Mouse (Mus musculus) CD4-positive, CD25-positive, alpha-beta regulatory T cell, adult 2 months (primary cell): Measurements from ENCODE around the gene Phlpp2.

Experiments used
- DNase-seq: peaks from one replicate; pipeline ENCODE4 v3.0.0-alpha.2; 2012; ENCODE audit warnings: low read depth, low spot score

Phlpp2 gene

DNA sequence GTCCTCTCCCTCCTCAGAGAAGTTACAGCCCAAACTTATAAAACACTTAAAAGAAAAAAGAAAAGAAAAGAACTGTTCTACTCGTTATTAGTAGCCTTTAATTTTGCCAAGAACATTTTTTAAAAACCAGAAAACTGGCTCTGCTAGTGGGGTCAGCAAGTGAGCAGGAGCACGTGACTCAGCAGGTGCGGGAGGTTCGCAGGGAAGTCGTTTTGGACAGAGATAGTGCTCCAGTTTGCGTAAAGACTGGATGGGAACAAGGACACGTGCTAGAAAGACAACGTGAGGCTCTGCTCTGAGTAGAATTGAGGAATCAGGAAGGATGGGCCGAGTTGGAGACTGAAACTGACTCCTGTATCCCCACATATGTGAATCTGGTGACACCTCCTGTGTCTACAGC, 94.6 kb downstream of the Phlpp2 start:
- DNase-seq = no peak

DNA sequence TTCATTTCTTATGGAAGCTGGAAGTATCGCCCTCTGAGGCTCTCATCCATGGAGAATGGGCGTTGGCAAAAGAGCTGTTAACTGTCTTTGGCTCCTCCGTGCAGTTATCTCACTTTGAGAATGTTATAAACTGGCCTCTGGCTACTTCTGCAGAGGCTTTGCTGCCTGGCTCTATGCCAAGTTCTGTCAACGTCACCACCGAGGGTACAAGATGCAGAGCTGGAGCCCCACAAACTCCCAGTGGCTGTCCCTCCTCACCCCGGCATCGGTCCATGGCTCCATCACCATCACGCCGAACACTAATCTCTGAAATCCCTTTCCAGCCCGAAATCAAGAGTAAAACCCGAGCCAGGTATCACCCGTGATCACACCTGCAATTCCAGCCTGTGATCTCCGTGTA, 95.1 kb downstream of the Phlpp2 start:
- DNase-seq = no peak

DNA sequence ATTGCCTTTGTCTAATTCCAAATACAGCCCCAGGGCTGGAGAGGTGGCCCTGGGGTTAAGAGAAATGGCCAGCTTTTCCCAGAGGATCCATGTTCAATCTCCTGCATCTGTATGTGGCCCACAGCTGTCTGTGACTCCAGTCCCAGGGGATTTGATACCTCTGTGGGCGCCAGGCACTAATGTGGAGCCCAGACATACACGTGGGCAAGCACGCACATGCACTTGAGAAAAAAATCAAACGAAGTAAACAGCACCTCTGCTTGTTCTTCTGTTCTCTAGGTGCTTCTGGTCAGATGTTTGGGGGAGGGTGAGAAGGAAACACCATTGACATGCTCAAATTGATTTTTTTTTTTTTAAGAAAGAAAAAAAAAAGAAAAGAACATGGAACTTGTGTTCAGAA, 95.8 kb downstream of the Phlpp2 start:
- DNase-seq = no peak

DNA sequence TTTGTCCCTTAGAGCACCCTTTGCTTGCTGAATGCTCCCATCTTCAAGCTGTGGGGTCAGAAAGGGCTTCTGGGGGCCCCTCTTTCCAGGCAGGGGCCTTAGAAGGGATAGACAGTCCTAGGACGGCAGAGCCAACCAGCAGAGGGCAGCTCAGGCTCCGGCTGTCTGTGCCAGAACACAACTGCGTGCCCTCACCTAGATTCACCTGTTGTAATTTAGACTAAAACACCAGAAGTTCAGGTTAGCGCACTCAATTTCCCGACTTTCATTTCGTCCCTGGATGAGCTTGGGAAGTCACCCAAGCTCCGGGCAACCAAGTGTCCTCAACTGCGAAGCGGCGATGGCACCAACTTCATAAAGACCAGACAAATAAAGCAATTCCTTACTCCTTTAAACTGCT, 100.5 kb downstream of the Phlpp2 start:
- no peak for DNase-seq

DNA sequence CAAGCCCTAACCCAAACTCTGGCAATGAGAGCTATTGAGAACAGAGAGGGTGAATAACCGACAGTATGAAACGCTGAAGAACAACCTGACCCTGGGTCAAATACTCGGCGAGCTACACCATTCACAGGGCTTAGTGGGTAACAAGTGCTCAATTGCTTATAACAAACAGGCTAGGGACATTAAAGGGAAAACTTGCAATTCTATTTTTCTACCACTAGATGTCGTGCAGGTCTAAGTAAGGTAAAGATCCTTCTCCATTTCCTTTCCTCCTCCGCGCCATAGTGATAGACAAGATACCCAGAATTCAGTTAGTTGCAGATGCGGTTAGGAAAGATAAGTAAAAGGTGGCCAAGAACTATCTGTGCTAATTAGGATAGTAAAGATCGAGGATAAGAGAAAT, 102.0 kb downstream of the Phlpp2 start:
- peak; percentile 49 for DNase-seq

DNA sequence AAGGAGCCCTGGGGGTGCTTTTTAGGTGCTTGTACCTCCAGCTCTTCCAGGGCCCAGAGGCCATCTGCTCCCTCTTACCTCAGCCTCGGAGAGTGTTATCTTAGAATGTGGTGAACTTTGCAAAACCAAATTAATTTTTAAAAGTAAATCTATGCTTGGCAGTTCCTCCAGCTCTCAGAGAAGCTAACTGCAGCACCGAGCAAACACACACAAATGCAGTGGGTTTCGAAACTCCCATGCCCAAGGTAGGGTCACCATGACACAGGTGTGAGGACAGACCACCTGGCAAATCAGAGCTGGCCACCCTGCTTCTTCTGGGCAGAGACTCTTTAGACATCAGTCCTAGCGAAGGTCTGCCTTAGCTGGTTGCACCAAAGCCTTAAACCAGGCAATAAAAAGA, 104.6 kb downstream of the Phlpp2 start:
- no peak for DNase-seq

DNA sequence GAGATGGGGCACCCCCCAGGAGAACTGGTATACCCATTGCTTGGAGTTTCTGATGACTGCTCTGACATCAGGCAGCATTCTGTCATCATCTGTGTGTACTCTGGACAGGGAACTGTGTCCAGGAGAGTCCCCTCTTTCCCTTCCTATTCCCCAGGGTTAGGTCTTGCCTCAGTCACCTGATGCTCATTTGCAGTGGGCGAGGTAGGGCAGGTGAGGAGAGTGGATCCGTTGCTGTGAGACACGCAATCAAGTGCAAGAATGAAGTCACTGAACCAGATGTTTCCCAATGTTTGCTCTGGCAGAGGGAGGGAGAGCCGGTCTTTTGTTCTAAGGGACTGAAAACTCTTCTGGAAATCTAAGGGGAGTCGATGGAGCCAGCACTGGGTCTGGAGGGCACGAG, 111.0 kb downstream of the Phlpp2 start:
- no peak for DNase-seq

DNA sequence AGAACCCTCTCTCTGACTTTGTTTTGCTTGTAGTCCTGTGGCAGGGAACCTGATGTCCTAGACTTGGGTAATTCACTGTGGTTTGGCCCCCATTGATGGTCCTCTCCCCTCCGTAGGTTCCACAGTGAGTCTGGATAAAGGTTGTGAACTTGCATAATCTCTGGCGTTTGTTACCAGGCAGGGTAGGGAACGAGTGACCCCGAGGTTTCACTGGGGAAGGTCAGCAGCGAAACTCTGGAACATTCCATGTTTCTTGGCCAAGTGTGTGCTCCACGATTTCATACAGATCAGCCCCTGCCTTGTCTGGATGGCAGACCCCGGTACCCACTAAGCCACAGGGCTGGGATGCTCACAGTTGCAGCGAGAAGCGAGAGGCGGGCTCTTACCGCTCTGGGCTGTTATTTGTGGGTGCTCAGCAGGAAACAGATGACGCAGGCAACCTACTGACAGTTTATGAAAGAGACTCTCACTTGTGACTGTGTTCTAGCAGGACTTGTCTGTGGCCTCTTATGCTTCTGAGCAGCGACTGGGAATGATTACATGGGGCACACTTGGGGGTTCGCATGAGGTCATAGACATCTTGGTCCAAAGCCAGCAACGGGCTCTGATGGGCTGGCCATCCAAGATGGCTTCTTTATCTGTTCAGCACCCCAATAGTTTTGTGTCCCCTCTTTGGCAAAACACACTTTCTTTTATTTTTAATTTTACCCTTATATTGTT, 114.2 kb downstream of the Phlpp2 start:
- no peak for DNase-seq

DNA sequence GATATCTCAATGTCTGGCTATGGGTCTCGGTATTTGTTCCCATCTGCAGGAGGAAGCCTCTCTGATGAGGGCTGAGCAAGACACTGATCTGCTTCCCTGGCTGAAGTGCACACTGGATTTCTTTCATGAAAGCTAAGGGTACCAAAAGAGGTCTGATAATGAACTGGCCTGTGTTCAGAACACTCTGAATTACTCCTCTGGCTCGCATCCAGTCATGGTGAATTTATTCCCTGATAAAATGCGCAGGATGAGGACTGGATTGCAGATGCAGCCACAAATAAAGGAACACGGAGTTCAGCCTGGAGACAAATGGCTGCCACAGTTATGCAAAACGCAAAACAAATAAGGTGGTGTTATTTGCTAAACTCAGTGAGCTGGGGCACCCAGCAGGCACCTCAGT, 115.6 kb downstream of the Phlpp2 start:
- DNase-seq = no peak

DNA sequence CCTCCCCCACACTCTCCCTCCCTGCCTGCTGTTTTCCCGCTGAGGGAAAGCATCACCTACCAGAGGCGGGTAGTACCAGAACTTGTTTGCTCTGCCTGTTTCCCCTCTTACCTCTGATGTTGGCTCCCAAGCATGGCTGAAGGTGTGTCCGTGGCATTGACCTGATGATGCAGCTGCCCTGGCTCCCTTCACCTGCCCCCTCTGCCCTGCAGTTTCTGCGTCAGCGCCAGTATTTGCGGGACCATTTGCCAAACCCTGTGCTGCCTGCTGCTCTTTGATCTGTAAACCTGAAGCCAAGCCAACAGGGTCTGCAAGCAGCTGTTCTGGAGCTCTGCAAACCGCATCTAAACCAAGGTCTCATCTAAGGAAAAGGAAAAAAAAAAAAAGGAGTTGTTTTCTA, 118.0 kb downstream of the Phlpp2 start:
- DNase-seq = no peak

DNA sequence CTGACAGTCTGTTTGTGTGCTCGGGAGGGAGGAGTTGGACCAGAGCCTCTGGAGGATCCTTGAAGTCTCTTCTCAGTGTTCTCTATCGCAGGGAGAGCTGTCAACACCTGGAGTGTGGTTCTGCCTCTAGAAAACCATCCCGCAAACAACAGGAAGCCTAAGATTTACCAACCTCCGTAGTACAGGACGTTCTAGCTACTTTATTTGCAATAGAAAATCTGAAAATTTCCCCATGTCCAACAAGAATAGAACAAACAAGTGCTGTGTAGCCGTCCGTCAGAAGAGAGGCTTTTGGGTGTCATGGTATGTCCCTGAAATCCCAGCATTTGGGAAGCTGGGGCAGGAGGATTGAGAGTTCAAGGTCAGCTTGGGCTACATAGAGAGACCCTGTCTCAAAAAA, 119.4 kb downstream of the Phlpp2 start:
- no peak for DNase-seq

DNA sequence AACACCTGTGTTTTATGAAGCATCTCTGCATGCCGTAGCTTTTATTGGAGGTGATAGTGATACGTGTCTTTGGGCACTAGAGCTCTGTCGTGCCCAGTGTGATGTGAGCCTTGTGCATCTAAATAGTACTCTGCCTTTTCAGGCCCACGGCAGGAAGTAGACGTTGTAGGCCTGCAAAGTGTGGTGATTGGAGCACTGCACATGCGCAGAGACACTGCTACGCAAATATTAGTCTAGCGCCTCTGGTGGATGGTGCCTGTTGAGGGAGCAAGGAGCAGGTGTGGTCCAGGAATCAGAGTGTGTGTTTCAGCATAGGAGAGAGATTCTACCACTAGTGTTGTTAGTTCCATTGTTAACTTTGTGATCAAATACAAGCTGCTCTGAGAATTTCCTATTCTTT, 120.8 kb downstream of the Phlpp2 start:
- no peak for DNase-seq

DNA sequence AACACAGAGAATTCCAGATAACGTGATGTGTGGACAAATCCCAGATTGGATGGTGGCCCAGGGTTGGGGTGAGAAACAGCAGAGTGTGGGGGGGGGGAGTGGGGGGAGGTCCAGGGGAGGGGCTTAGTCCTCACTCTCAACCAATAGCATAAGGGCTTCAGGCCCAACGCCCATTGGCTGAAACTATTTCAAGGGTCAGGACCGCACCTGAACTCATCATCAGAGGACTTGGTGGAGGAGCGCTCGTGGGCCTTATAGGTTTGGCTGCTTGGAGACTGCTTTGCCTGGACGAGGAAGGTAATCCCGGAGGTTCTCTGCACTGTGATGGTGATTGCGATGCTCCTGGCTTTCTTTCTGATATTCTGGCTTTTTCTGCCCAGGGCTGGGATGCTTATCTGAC, 121.9 kb downstream of the Phlpp2 start, which contains the start of gene Tat:
TSS of gene Tat (plus strand) at position 214 of the 400 bp plus-strand sequence.
- no peak for DNase-seq

DNA sequence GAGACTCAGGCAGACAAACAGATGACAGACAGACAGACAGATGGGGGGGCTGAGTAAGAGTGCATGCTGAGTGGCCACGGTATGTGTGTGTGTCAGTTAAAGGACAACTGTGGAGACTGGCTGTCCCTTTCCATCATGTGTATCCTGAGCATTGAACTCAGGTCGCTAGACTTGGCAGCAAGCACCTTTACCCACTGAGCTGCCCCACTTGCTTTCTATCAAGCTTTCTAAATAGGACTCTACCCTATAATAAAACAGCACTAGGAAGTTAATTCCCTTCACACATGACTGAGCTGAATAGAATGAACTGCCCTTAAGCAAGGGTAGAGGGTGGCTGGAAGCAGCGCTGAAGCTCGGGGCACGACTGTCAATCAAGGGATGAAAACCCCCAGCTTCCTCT, 123.8 kb downstream of the Phlpp2 start:
- DNase-seq = no peak

DNA sequence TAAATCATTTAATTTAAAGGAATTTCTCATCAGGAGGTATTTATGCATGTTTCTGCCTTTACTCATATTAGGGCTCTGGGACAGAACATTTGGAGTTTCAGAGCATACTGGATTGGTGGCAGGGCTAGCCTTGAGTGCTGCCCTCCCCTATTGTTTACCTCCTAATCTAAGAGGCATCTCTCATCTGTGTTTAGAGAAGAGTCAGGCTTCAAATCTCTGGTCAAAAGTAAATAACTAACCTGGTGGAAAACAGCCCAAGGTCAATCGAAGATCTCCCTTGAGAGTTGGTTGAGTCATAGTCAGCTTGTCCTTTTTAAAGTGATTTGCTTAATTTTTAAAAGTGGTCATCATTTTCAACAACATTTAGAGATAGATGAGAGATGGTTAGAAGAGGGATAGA, 124.6 kb downstream of the Phlpp2 start:
- no peak for DNase-seq
